Mouse (Mus musculus) liver, embryonic 14.5 days (tissue): ENCODE measurements at regions not wholly inside any gene's neighbourhood (a gene's known extent, or its start where the extent isn't known, plus 50 kb on each side); places are given as distances from the start of the nearest gene placed in this dataset.

Source experiments
- ATAC-seq: fragments of 200-750 bp; cut with Nextera tagmentation; 2 replicates; pipeline ENCODE4 v1.8.0; 2017; ENCODE audit warnings: moderate number of reproducible peaks, mild to moderate bottlenecking, moderate library complexity; ENCODE audit not compliant: insufficient read depth
- DNase-seq, 3 experiments: peaks; one replicate each; pipeline ENCODE4 v3.0.0-alpha.2; 2012 to 2013; ENCODE audit warnings: low read depth in 3 of 3, low spot score in 3 of 3
- H3K27ac ChIP-seq: fragments of 300-500 bp; sonication (generic); 2 replicates; pipeline ENCODE4 v1.5.1; 2014; ENCODE audit warnings: moderate library complexity, mild to moderate bottlenecking, control low read depth, inconsistent platforms
- H3K27me3 ChIP-seq: fragments of 300-500 bp; sonication (generic); 2 replicates; pipeline ENCODE4 v1.6.1; 2014; ENCODE audit warnings: mild to moderate bottlenecking, low read length, moderate library complexity; ENCODE audit not compliant: control insufficient read depth, insufficient read depth
- H3K36me3 ChIP-seq: fragments of 300-500 bp; sonication (generic); replicated peaks from 2 replicates; pipeline ENCODE4 v1.6.1; 2014; ENCODE audit warnings: low read depth; ENCODE audit not compliant: control insufficient read depth, insufficient read depth
- H3K4me1 ChIP-seq, 2 experiments: fragments of 200-500 bp in 1 of 2; fragments of 300-500 bp in 1 of 2; sonication (generic) in 1 of 2; replicated peaks; 2 replicates each; pipeline ENCODE4 v1.6.1; 2012 to 2014; ENCODE audit warnings: antibody characterized with exemption in 1 of 2, inconsistent platforms in 1 of 2, low read length in 1 of 2; ENCODE audit not compliant: control insufficient read depth in 2 of 2, insufficient read depth in 2 of 2
- H3K4me2 ChIP-seq: fragments of 300-500 bp; sonication (generic); 2 replicates; pipeline ENCODE4 v1.6.1; 2014; ENCODE audit warnings: low read depth, mild to moderate bottlenecking, control low read depth, moderate library complexity
- H3K4me3 ChIP-seq, 2 experiments: fragments of 200-500 bp in 1 of 2; fragments of 300-500 bp in 1 of 2; sonication (generic) in 1 of 2; 2 replicates each; pipeline ENCODE4 v1.5.1; 2012 to 2014; ENCODE audit warnings: low read depth in 2 of 2, low read length in 2 of 2, mild to moderate bottlenecking in 2 of 2, control low read depth in 1 of 2, inconsistent platforms in 1 of 2, moderate library complexity in 1 of 2; ENCODE audit not compliant: insufficient read depth in 1 of 2
- H3K9ac ChIP-seq: fragments of 300-500 bp; sonication (generic); replicated peaks from 2 replicates; pipeline ENCODE4 v1.6.1; 2014; ENCODE audit warnings: mild to moderate bottlenecking, control low read depth, moderate library complexity
- H3K9me3 ChIP-seq: fragments of 300-500 bp; sonication (generic); 2 replicates; pipeline ENCODE4 v1.6.1; 2016; ENCODE audit warnings: low read length, mixed read lengths; ENCODE audit not compliant: control insufficient read depth
- CTCF ChIP-seq: IDR thresholded peaks from 2 replicates; pipeline ENCODE4 v1.5.1; 2016; ENCODE audit warnings: antibody characterized with exemption, low read depth, control low read depth
- EP300 ChIP-seq: IDR thresholded peaks from 2 replicates; pipeline ENCODE4 v1.6.1; 2016; ENCODE audit warnings: antibody characterized with exemption, low read depth
- WGBS: fragments of 180-500 bp; shearing (Covaris S2); extraction: QIAGEN DNeasy Blood & Tissue Kit; methylation state at CpG from one replicate; pipeline ENCODE4 v1.1.7; 2014; ENCODE audit not compliant: insufficient replicate concordance; 5-methylcytosine and 5-hydroxymethylcytosine counted together

- no peak for ATAC-seq
- no peaks in the 10 kb centered on the region for H3K4me1 ChIP-seq
- H3K27ac ChIP-seq: no peak overlapping the region
- no peak for DNase-seq
- H3K27me3 ChIP-seq: no peaks in the 10 kb centered on the region
- H3K9ac ChIP-seq: no peak overlapping the region
- H3K4me2 ChIP-seq: no peak overlapping the region
- H3K36me3 ChIP-seq: no peaks in the 10 kb centered on the region
- whole genome bisulfite sequencing: 73% methylated on average over 7 of the region's 7 CpGs
- TF ChIP-seq EP300: no peak
- TF ChIP-seq CTCF: no peak
- H3K9me3 ChIP-seq: no peaks in the 10 kb centered on the region
- H3K4me3 ChIP-seq: no peak overlapping the region
Observed at GRCm38 (mm10) chr4:131457551-131457950, 380.5 kb downstream of the Ptpru start.

GRCm38 (mm10) chr4:131459746-131460145 is 378.3 kb downstream of the Ptpru start:
- Histone ChIP-seq H3K9me3 (no peaks in the 10 kb centered on the region), H3K27ac (no peak overlapping the region), H3K4me2 (no peak overlapping the region), H3K27me3 (no peaks in the 10 kb centered on the region), H3K9ac (no peak overlapping the region), H3K36me3 (no peaks in the 10 kb centered on the region), H3K4me3 (no peak overlapping the region), H3K4me1 (no peaks in the 10 kb centered on the region)
- no peak for TF ChIP-seq CTCF
- no peak for TF ChIP-seq EP300
- ATAC-seq (no peak), DNase-seq (no peak)
- WGBS: 59% methylated on average over 5 of the region's 5 CpGs

GRCm38 (mm10) chr4:131461312-131461711 is 376.8 kb downstream of the Ptpru start:
- H3K4me2 ChIP-seq: no peak overlapping the region
- TF ChIP-seq CTCF (no peak), EP300 (no peak)
- no peaks in the 10 kb centered on the region for H3K9me3 ChIP-seq
- H3K27me3 ChIP-seq: no peaks in the 10 kb centered on the region
- no peak for ATAC-seq
- H3K36me3 ChIP-seq: no peaks in the 10 kb centered on the region
- DNase-seq: no peak
- H3K4me3 ChIP-seq: no peak overlapping the region
- H3K27ac ChIP-seq: no peak overlapping the region
- H3K4me1 ChIP-seq: no peaks in the 10 kb centered on the region
- 42% methylated on average over 4 of the region's 4 CpGs for WGBS
- H3K9ac ChIP-seq: no peak overlapping the region

DNA sequence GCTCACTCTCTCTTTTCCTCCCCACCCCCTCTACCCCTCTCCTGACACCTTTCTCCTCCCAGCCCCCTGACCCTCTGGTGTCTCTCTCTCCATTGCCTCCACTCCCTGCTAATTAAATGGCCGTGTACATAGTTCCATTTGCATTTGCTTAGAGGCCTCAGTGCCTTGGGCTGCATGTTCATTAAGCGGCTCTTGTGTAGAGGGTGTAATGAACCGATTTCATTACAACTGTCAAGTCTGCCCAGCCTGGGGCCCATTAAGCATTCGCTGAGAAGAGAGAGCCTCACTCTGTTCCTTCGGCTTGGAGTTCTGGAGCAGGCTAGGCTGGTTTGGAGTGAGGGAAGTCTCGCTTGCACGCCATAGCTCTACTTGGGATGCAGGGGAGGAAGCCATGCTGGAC is 376.4 kb downstream of the Ptpru start:
- Histone ChIP-seq H3K27ac (no peak overlapping the region), H3K4me2 (no peak overlapping the region), H3K4me3 (no peak overlapping the region), H3K9me3 (no peaks in the 10 kb centered on the region), H3K4me1 (no peaks in the 10 kb centered on the region), H3K36me3 (no peaks in the 10 kb centered on the region), H3K27me3 (no peaks in the 10 kb centered on the region), H3K9ac (no peak overlapping the region)
- ATAC-seq: no peak
- no peak for DNase-seq
- no peak for TF ChIP-seq CTCF
- WGBS: 56% methylated on average over 7 of the region's 7 CpGs

DNA sequence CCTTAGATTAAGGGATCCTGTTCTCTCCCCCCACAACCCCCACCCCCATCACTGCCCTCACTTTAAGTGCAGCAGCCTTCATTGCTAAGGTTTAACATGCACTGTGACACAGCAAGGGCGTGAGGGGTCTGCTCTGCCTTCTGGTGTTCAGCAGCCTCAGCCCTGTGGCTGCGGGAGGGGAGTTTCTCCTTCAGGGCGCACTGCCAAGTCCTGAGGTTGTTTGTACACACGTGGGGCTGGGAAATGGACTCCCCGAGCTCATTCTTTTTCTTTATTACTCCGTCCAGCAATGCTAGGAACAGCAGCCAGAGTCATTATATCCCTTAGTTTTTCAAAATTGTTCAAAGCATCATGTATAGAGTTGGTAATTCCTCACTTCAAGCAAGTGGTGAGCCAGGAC is 363.1 kb downstream of the Ptpru start:
- Histone ChIP-seq H3K4me1 (no peaks in the 10 kb centered on the region), H3K4me3 (no peak overlapping the region), H3K27me3 (no peaks in the 10 kb centered on the region), H3K27ac (no peak overlapping the region), H3K36me3 (no peaks in the 10 kb centered on the region), H3K9me3 (no peaks in the 10 kb centered on the region), H3K4me2 (no peak overlapping the region), H3K9ac (no peak overlapping the region)
- DNase-seq (no peak), ATAC-seq (no peak)
- TF ChIP-seq EP300 (no peak), CTCF (no peak)
- 47% methylated on average over 6 of the region's 6 CpGs for WGBS

GRCm38 (mm10) chr4:131478923-131479322 is 359.2 kb downstream of the Ptpru start:
- Histone ChIP-seq H3K9me3 (no peaks in the 10 kb centered on the region), H3K36me3 (no peaks in the 10 kb centered on the region), H3K4me1 (no peaks in the 10 kb centered on the region), H3K4me3 (no peak overlapping the region), H3K9ac (no peak overlapping the region), H3K27ac (no peak overlapping the region), H3K27me3 (no peaks in the 10 kb centered on the region), H3K4me2 (no peak overlapping the region)
- WGBS: 52% methylated on average over 9 of the region's 9 CpGs
- no peak for ATAC-seq
- TF ChIP-seq EP300: no peak
- no peak for TF ChIP-seq CTCF
- no peak for DNase-seq
